Mouse (Mus musculus) cerebellum, adult (tissue): ENCODE measurements around the gene Cyp21a1.
"Not testable (repeated sequence)": the region's sequence is repeated elsewhere in the genome, so short reads cannot be mapped to it uniquely, and the experiment has no call there.

Experiments used
- ATAC-seq: cut with Nextera tagmentation; 2 replicates; pipeline ENCODE4 v1.9.2; 2017; ENCODE audit warnings: mild to moderate bottlenecking, moderate library complexity, mixed read lengths; ENCODE audit not compliant: insufficient number of reproducible peaks, low FRiP score, low TSS enrichment

The Cyp21a1 gene

DNA sequence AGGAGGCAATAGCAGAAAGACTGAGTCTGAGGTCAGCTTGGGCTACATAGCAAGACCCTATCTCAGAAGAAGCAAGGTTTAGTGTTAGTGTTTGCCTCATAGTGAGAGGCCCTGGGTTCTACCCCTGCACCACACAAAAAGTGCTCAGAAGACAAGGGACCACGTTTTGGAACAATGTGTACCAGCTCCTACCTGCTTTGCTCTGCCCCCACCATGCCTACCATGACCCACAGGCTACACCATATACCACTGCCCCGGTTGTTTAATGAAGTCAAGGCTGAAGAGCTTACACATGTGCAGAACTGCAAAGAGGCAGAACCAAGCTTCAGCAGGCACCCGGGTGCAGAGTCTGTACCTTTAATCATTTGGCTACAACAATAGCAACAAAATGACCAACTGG, 2.8 kb upstream of the Cyp21a1 start:
- ATAC-seq: no peak

- no peak for ATAC-seq
Observed at GRCm38 (mm10) chr17:34804871-34805562, 656 bp upstream of the Cyp21a1 start.

- not testable (repeated sequence) for ATAC-seq
Observed at GRCm38 (mm10) chr17:34803367-34803766, 994 bp downstream of the Cyp21a1 start.

- ATAC-seq: not testable (repeated sequence)
Observed at GRCm38 (mm10) chr17:34802756-34803155, 1.6 kb downstream of the Cyp21a1 start.

DNA sequence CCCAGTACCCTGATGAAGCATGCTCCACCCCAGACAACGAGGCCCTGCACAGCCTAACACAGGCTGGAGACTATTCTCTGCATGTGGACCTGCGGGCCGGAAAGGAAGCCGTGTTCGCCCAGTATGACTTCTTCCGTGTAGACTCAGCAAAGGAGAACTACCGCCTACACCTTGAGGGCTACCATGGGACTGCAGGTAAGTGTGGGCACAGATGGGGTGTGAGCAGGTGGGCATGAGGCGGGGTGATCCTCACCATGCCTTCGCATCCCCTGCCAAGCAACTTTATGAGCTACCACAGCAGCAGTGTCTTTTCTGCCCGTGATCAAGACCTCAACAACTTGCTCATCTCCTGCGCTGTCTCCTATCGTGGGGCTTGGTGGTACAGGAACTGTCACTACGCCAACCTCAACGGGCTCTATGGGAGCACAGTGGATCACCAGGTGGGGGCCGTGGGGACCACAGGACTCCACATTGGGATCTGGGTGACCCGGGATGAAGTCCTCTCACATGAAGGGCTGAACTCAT, 3.5 kb downstream of the Cyp21a1 start:
- not testable (repeated sequence) for ATAC-seq

GRCm38 (mm10) chr17:34799531-34799925, 4.8 kb downstream of the Cyp21a1 start:
- no peak for ATAC-seq

DNA sequence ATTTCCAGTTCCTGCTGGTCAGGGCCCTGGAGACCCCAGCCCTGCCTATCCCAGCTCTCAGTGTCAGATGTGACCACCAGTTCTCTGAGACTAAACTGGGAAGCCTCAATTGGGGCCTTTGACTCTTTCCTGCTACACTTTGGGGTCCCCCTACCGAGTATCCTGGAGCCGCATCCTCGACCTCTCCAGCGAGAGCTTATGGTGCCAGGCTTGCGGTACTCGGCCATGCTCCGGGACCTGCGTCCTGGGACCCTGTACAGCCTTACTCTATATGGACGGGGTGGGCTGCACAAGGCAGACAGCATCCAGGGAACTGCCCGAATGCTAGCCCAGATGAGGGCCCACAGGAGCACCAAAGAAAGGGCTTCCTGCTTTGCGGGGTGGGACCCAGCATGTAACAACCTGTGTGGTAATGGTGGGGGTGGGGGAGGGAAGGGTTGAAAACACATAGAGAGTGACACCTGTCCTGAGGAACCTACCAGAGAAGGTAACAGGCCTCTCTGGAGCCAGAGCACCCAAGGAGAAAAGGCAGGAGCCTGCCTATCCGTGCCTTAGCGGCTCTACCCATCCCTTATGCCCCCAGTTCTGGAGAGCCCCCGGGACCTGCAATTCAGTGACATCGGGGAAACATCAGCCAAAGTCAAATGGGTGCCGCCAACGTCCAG, 5.4 kb downstream of the Cyp21a1 start:
- no peak for ATAC-seq

DNA sequence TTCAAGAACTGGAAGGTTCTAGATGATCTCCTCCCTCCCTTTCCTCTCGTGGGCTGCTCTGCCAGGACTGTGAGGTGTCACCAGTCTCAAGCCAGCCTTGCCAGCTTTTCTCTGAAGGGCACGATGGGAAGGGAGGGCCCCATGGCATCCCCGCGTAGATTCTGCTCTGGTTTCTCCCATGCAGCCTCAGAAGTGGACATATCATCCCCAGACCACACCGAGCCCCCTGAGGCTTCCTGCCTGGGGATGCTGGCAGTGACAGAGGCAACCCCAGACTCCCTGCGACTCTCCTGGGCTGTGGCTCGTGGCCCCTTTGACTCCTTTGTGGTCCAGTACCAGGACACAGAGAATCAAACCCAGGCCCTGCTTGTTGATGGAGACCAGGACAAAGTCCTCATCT, 6.3 kb downstream of the Cyp21a1 start:
- ATAC-seq: not testable (repeated sequence)

DNA sequence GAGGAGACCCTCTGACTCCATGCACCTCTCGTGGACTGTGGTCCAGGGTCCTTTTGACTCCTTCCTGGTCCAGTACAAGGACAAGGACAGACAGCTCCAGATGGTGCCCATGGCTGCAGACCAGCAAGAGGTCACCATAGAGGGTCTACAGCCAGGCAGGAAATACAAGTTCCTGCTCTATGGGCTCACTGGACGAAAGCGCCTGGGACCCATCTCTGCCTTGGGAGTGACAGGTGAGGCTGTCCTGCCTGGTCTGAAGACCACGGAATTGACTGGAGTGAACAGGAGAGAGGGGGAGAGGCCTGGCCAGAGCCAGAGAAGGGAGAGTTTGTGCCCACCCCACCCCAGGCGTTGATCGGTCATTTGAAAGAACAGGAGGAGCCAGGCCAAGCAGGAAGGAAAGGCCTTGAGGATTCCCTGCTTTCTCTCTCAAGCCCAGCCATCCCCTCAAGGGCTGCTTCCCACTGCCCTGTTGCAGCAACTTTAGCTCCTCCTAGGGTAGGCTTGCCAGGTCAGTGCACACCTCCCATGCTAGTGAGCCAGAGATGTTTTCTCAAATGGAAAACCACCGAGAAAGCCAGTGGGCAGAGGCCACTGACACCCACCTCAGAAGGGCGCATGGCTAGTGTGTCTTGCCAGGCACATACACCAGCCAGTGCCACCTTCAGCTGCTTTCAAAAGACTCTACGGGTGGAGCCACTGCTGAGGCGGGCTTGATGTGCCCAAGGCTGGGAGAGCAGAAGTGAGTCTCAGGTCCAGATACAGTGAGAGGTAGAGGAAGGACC, 7.0 kb downstream of the Cyp21a1 start:
- not testable (repeated sequence) for ATAC-seq

DNA sequence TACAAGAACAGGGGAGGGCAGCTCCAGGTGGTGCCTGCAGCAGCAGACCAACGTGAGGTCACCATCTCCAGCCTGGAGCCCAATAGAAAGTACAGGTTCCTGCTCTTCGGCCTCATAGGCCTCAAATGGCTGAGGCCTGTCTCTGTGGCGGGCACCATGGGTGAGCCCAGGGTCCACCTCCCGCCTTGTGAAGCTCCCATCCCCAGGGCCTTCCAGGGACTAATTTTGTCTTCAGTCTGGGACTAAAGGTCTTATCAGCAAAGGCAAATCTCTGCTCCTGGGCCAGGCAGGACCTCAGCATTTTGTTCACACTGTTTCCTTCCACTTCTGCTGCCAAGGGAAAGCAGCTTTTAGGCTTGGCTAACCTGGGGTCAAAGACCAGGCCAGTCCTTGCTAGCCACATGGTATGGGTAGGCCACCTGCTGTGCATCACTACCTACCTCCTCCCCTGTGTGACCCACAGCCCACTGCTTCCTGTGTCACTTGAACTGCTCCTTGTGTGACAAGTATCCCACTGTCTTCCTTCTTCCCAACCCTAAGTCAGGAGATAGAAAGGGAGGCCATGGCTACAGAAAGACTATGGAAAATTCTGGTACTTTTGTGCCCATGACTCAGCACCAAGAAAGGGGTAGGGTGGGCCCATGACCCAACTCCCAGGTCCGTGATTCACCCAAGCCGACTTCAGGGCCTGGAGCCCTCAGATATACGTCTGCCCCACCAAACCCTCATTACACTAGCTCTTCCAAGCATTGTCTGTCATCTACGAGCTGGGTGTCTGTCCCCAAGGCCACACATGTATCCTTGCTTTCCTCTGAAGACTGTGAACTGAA, 7.8 kb downstream of the Cyp21a1 start:
- no peak for ATAC-seq

- no peak for ATAC-seq
Observed at GRCm38 (mm10) chr17:34795633-34796032, 8.7 kb downstream of the Cyp21a1 start.

- no peak for ATAC-seq
Observed at GRCm38 (mm10) chr17:34795016-34795415, 9.3 kb downstream of the Cyp21a1 start.

- no peak for ATAC-seq
Observed at GRCm38 (mm10) chr17:34777680-34778325, 26.6 kb downstream of the Cyp21a1 start.

GRCm38 (mm10) chr17:34761471-34761870, 42.9 kb downstream of the Cyp21a1 start:
- ATAC-seq: no peak
